Mouse (Mus musculus) hindbrain, embryonic 16.5 days (tissue): Measurements from ENCODE around the gene Fdxacb1. TPM values are rescaled to one million over a fixed set of nuclear protein-coding genes. Genes with fewer than 3 reads are reported as not detected.

Experiments
- ATAC-seq: fragments of 200-750 bp; cut with Nextera tagmentation; 2 replicates; pipeline ENCODE4 v1.8.0; 2017; ENCODE audit warnings: moderate TSS enrichment, moderate library complexity
- H3K27ac ChIP-seq: fragments of 300-500 bp; sonication (generic); 2 replicates; pipeline ENCODE4 v1.5.1; 2014; ENCODE audit warnings: low read depth, mild to moderate bottlenecking, control low read depth, low read length, moderate library complexity
- H3K27me3 ChIP-seq: fragments of 300-500 bp; sonication (generic); replicated peaks from 2 replicates; pipeline ENCODE4 v1.6.1; 2014; ENCODE audit warnings: low read length; ENCODE audit not compliant: control insufficient read depth, insufficient read depth
- H3K36me3 ChIP-seq: fragments of 300-500 bp; sonication (generic); 2 replicates; pipeline ENCODE4 v1.6.1; 2014; ENCODE audit warnings: mild to moderate bottlenecking, low read length, moderate library complexity, mixed read lengths; ENCODE audit not compliant: control insufficient read depth, insufficient read depth
- H3K4me1 ChIP-seq: fragments of 300-500 bp; sonication (generic); 2 replicates; pipeline ENCODE4 v1.6.1; 2014; ENCODE audit warnings: low read depth, low read length; ENCODE audit not compliant: control insufficient read depth, insufficient read depth
- H3K4me2 ChIP-seq: fragments of 300-500 bp; sonication (generic); 2 replicates; pipeline ENCODE4 v1.6.1; 2014; ENCODE audit warnings: mild to moderate bottlenecking, low read length, control low read depth, moderate library complexity
- H3K4me3 ChIP-seq: fragments of 300-500 bp; sonication (generic); 2 replicates; pipeline ENCODE4 v1.5.1; 2014; ENCODE audit warnings: mild to moderate bottlenecking, low read length, control low read depth, moderate library complexity
- H3K9ac ChIP-seq: fragments of 300-500 bp; sonication (generic); 2 replicates; pipeline ENCODE4 v1.6.1; 2014; ENCODE audit warnings: low read depth, mild to moderate bottlenecking, control low read depth, low read length, moderate library complexity
- H3K9me3 ChIP-seq: fragments of 300-500 bp; sonication (generic); 2 replicates; pipeline ENCODE4 v1.6.1; 2014; ENCODE audit warnings: mild to moderate bottlenecking, low read length, moderate library complexity; ENCODE audit not compliant: control insufficient read depth
- WGBS: fragments of 180-500 bp; shearing (Covaris S2); extraction: QIAGEN DNeasy Blood & Tissue Kit; methylation state at CpG from one replicate; pipeline ENCODE4 v1.1.7; 2014; 5-methylcytosine and 5-hydroxymethylcytosine counted together
- polyA plus RNA-seq: library from polyadenylated mRNA; unstranded; fragments of >200 nt; fragmentation: Nextera tagmentation; extraction: Ambion mirVana; gene quantifications from 2 replicates; pipeline ENCODE4 v1.2.1, GENCODE M21; 2015

The Fdxacb1 gene
- polyA plus RNA-seq, result 10.7 and 11.1 TPM in 2 replicates

- ATAC-seq, result peak; percentile 96
- H3K4me3 ChIP-seq, result peak within 1 kb of the TSS; percentile 72
- whole genome bisulfite sequencing, result 4% methylated on average over 58 of the region's 59 CpGs
- H3K36me3 ChIP-seq, result no peaks in the 10 kb centered on the region
- peak within 1 kb of the TSS; percentile 75 for H3K9ac ChIP-seq
- peaks cover 7% of the 10 kb centered on the region for H3K4me1 ChIP-seq
- H3K27me3 ChIP-seq, result no peaks in the 10 kb centered on the region
- peak within 1 kb of the TSS; percentile 89 for H3K27ac ChIP-seq
- H3K9me3 ChIP-seq, result no peaks in the 10 kb centered on the region
- peak within 1 kb of the TSS; percentile 88 for H3K4me2 ChIP-seq
Observed at GRCm38 (mm10) chr9:50768107-50769002, at the start of gene Fdxacb1. TSS of gene Fdxacb1 (plus strand) at chr9:50768236.

DNA sequence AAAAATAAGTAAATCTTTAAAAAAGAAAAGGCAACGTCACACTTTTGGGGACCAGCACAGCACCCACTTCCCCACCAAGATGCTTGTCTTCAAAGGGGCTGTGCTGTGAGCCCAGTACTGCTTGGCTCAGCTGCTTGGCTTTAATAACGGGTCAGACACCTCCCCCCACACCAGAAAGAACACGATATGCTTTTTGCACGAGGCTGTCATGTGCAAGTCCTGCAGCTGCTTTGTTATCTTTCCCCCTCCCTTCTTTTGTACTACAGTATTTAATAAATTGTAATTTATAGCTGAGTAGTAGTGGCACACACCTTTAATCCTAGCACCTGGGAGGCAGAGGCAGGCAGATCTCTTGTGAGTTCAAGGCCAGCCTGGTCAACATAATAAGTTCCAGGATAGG is 49.2 kb upstream of the Fdxacb1 start:
- WGBS, result 81% methylated on average over 4 of the region's 4 CpGs
- Histone ChIP-seq H3K4me1 (peaks cover 15% of the 10 kb centered on the region), H3K27me3 (no peaks in the 10 kb centered on the region), H3K9ac (no peak overlapping the region), H3K4me3 (no peak overlapping the region), H3K36me3 (no peaks in the 10 kb centered on the region), H3K9me3 (no peaks in the 10 kb centered on the region), H3K27ac (no peak overlapping the region), H3K4me2 (no peak overlapping the region)
- ATAC-seq, result no peak

DNA sequence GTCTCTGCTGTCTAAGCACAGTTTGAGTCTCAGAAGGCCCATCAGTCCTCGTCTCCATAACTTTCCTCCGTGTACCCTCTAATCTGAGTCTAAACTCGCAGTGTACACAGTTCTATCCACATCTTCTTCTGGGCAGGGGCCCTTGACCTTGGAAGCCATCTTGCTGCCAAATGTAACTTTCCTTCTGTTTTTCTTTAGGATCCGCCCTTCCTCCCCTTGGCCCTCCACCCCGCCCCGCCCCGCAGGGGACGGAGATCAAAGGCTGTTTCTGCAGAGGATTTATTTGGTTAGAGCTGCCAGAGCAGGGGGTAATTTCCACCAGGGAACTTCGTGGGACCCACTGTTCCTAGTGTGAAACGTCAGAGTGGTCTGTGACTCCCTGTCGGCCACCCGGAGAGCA is 47.0 kb upstream of the Fdxacb1 start:
- no peak for ATAC-seq
- no peak overlapping the region for H3K4me2 ChIP-seq

DNA sequence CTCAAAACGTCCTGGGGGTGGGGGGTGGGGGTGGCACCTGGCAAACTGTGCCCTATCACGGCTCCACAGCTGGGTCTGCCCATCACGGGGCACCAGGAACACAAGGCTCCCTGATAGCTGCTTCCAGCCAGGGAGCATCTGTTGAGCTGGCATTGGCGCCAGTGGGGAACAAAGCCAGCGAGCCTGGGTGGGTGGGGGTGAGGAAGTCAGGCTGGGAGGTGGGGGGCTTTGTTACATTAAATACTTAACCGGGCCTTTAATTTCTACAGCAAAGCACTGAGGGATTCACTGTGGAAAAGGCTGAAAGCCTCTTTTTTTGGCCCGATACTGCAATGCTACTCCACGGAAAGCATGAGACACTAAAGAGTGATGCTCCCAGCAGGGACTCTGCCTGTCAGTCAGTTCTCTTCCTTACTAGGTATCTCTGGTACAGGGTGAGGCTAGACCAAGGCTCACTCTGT is 45.6 kb upstream of the Fdxacb1 start:
- peak overlapping the region; percentile 41; the same call in 1 of the 2 replicates for H3K27ac ChIP-seq
- no peak overlapping the region for H3K4me3 ChIP-seq
- 17% methylated on average over 8 of the region's 8 CpGs for WGBS
- H3K27me3 ChIP-seq, result no peaks in the 10 kb centered on the region
- no peaks in the 10 kb centered on the region for H3K9me3 ChIP-seq
- no peaks in the 10 kb centered on the region for H3K36me3 ChIP-seq
- H3K9ac ChIP-seq, result no peak overlapping the region
- H3K4me1 ChIP-seq, result peaks cover 39% of the 10 kb centered on the region
- H3K4me2 ChIP-seq, result peak overlapping the region; percentile 45
- ATAC-seq, result peak; percentile 54

More for the DNA sequence above, 47.0 kb upstream of the Fdxacb1 start:
- Histone ChIP-seq H3K9ac (no peak overlapping the region), H3K27me3 (no peaks in the 10 kb centered on the region), H3K27ac (no peak overlapping the region), H3K4me1 (peaks cover 29% of the 10 kb centered on the region), H3K36me3 (no peaks in the 10 kb centered on the region), H3K4me3 (no peak overlapping the region), H3K9me3 (no peaks in the 10 kb centered on the region)
- 42% methylated on average over 12 of the region's 12 CpGs for WGBS

DNA sequence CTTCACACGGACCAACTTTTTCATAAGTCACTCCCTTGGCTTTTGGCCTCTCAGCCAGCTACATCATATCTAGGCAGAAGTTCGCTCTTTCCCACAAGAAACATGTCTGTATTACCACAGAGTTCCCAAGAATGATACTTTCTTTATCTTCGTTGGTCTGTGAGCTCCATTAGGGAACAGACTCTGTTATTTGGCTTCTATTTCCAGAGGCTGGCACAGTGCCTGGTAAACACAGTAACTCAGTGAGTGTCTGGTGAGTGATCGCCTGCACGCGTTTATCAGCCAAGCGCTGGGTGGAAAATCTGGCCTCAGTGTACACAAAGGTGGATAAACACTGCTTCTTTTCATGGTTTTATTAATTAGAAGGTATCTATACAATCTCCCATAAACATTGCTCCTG is 44.6 kb upstream of the Fdxacb1 start:
- Histone ChIP-seq H3K27ac (peak overlapping the region; percentile 72), H3K27me3 (no peaks in the 10 kb centered on the region), H3K9ac (no peak overlapping the region), H3K9me3 (no peaks in the 10 kb centered on the region), H3K4me1 (peaks cover 39% of the 10 kb centered on the region), H3K4me3 (0 out of 2 replicates have a peak overlapping the region, but pooled peaks have one; percentile 8), H3K4me2 (peak overlapping the region; percentile 45), H3K36me3 (no peaks in the 10 kb centered on the region)
- no peak for ATAC-seq
- WGBS, result 41% methylated on average over 7 of the region's 7 CpGs

GRCm38 (mm10) chr9:50724147-50724546 is 43.9 kb upstream of the Fdxacb1 start:
- H3K4me2 ChIP-seq, result peak overlapping the region; percentile 26; the same call in 1 of the 2 replicates
- 0 out of 2 replicates have a peak overlapping the region, but pooled peaks have one; percentile 10 for H3K9ac ChIP-seq
- no peaks in the 10 kb centered on the region for H3K27me3 ChIP-seq
- no peaks in the 10 kb centered on the region for H3K9me3 ChIP-seq
- peak overlapping the region; percentile 52; the same call in 1 of the 2 replicates for H3K27ac ChIP-seq
- no peak for ATAC-seq
- H3K4me1 ChIP-seq, result peaks cover 41% of the 10 kb centered on the region
- WGBS, result 68% methylated on average over 2 of the region's 2 CpGs
- no peaks in the 10 kb centered on the region for H3K36me3 ChIP-seq
- no peak overlapping the region for H3K4me3 ChIP-seq

DNA sequence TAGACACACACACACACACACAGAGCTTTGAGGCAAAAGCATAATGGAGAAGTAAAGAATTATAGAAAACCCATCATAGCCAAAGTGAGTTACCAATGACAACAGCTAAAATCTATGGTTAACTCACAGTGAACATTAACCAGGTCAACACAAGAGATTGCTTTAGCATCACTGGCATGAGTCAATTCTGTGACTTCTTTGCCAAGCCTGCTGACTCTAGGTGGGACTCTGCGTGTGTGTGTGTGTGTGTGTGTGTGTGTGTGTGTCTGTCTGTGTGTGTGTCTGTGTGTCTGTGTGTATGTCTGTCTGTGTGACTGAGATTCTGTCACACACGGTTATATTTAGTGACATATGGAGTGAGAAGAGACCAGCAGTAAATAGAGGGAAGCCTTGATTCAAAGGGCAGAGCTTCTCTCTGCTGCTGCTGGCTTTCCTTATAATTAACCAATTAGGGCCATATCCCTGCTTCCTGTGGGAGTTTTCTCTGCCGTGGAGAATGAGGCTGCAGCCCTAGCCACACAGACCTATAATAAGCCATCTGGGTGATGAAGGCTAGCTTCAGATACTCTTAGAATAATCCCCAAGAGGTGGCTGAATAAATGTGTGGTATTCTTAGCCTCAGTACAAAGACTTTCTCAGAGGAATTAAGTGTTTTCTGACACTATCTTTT is 43.2 kb upstream of the Fdxacb1 start:
- Histone ChIP-seq H3K4me2 (peak overlapping the region; percentile 26; the same call in 1 of the 2 replicates), H3K9me3 (no peaks in the 10 kb centered on the region), H3K36me3 (no peaks in the 10 kb centered on the region), H3K4me1 (peaks cover 41% of the 10 kb centered on the region), H3K4me3 (no peak overlapping the region), H3K9ac (no peak overlapping the region), H3K27me3 (no peaks in the 10 kb centered on the region), H3K27ac (peak overlapping the region; percentile 26; the same call in 1 of the 2 replicates)
- no peak for ATAC-seq
- WGBS, result 46% methylated on average over 3 of the region's 3 CpGs

- Histone ChIP-seq H3K9ac (peak overlapping the region; percentile 66), H3K36me3 (no peaks in the 10 kb centered on the region), H3K27me3 (no peaks in the 10 kb centered on the region), H3K4me3 (peak overlapping the region; percentile 63), H3K4me2 (peak overlapping the region; percentile 70), H3K9me3 (no peaks in the 10 kb centered on the region), H3K27ac (peak overlapping the region; percentile 59; the same call in 1 of the 2 replicates), H3K4me1 (peaks cover 41% of the 10 kb centered on the region)
- 24% methylated on average over 8 of the region's 8 CpGs for WGBS
- ATAC-seq, result no peak
Observed at GRCm38 (mm10) chr9:50725921-50726590, 42.0 kb upstream of the Fdxacb1 start.
